Mouse (Mus musculus) heart, embryonic 13.5 days (tissue): Measurements from ENCODE around the gene Ercc6. TPM values are rescaled to one million over a fixed set of nuclear protein-coding genes. Genes with fewer than 3 reads are reported as not detected.

Experiments used
- ATAC-seq: fragments of 200-750 bp; cut with Nextera tagmentation; 2 replicates; pipeline ENCODE4 v1.8.0; 2017; ENCODE audit warnings: moderate TSS enrichment; ENCODE audit not compliant: insufficient number of reproducible peaks, low FRiP score, low TSS enrichment; ENCODE audit errors: extremely low read depth
- H3K27ac ChIP-seq: fragments of 300-500 bp; sonication (generic); replicated peaks from 2 replicates; pipeline ENCODE4 v1.5.1; 2015; ENCODE audit warnings: moderate library complexity, mild to moderate bottlenecking, inconsistent platforms
- H3K27me3 ChIP-seq: fragments of 300-500 bp; sonication (generic); replicated peaks from 2 replicates; pipeline ENCODE4 v1.6.1; 2015; ENCODE audit warnings: mild to moderate bottlenecking, inconsistent platforms
- H3K36me3 ChIP-seq: fragments of 300-500 bp; sonication (generic); 2 replicates; pipeline ENCODE4 v1.6.1; 2015; ENCODE audit warnings: mild to moderate bottlenecking, inconsistent platforms
- H3K4me1 ChIP-seq: fragments of 300-500 bp; sonication (generic); 2 replicates; pipeline ENCODE4 v1.6.1; 2015; ENCODE audit warnings: inconsistent platforms
- H3K4me2 ChIP-seq: fragments of 300-500 bp; sonication (generic); 2 replicates; pipeline ENCODE4 v1.6.1; 2015; ENCODE audit warnings: inconsistent platforms, mild to moderate bottlenecking, moderate library complexity
- H3K4me3 ChIP-seq: fragments of 300-500 bp; sonication (generic); 2 replicates; pipeline ENCODE4 v1.5.1; 2015; ENCODE audit warnings: moderate library complexity, mild to moderate bottlenecking, inconsistent platforms
- H3K9ac ChIP-seq: fragments of 300-500 bp; sonication (generic); 2 replicates; pipeline ENCODE4 v1.6.1; 2015; ENCODE audit warnings: inconsistent platforms, mild to moderate bottlenecking, moderate library complexity
- H3K9me3 ChIP-seq: fragments of 300-500 bp; sonication (generic); 2 replicates; pipeline ENCODE4 v1.6.1; 2016; ENCODE audit warnings: inconsistent platforms
- WGBS: fragments of 180-500 bp; shearing (Covaris S2); methylation state at CpG from one replicate; pipeline ENCODE4 v1.1.7; 2015; ENCODE audit warnings: mixed read lengths; 5-methylcytosine and 5-hydroxymethylcytosine counted together
- polyA plus RNA-seq: library from polyadenylated mRNA; unstranded; fragments of >200 nt; fragmentation: Nextera tagmentation; extraction: Ambion mirVana; gene quantifications from 2 replicates; pipeline ENCODE4 v1.2.1, GENCODE M21; 2015

The Ercc6 gene
- polyA plus RNA-seq, 1 experiment from 2014 or later: 10.6 TPM

- no peak for ATAC-seq
- Histone ChIP-seq H3K4me3 (no peak overlapping the region), H3K27ac (no peak overlapping the region), H3K4me1 (peaks cover 5% of the 10 kb centered on the region; the same call in 1 of the 2 replicates), H3K27me3 (peaks cover 3% of the 10 kb centered on the region; the same call in 1 of the 2 replicates), H3K9ac (no peak overlapping the region), H3K9me3 (no peaks in the 10 kb centered on the region), H3K36me3 (no peaks in the 10 kb centered on the region), H3K4me2 (no peak overlapping the region)
- WGBS: 68% methylated on average over 3 of the region's 3 CpGs
Measured at GRCm38 (mm10) chr14:32624245-32624644, 110.9 kb downstream of the Ercc6 start.

GRCm38 (mm10) chr14:32624811-32625210, 111.5 kb downstream of the Ercc6 start:
- 76% methylated on average over 7 of the region's 7 CpGs for WGBS
- H3K9me3 ChIP-seq: no peaks in the 10 kb centered on the region
- H3K9ac ChIP-seq: no peak overlapping the region
- no peak for ATAC-seq
- H3K36me3 ChIP-seq: no peaks in the 10 kb centered on the region
- no peak overlapping the region for H3K4me3 ChIP-seq
- no peak overlapping the region for H3K27ac ChIP-seq
- peaks cover 5% of the 10 kb centered on the region; the same call in 1 of the 2 replicates for H3K4me1 ChIP-seq
- no peak overlapping the region for H3K4me2 ChIP-seq
- peaks cover 3% of the 10 kb centered on the region; the same call in 1 of the 2 replicates for H3K27me3 ChIP-seq

DNA sequence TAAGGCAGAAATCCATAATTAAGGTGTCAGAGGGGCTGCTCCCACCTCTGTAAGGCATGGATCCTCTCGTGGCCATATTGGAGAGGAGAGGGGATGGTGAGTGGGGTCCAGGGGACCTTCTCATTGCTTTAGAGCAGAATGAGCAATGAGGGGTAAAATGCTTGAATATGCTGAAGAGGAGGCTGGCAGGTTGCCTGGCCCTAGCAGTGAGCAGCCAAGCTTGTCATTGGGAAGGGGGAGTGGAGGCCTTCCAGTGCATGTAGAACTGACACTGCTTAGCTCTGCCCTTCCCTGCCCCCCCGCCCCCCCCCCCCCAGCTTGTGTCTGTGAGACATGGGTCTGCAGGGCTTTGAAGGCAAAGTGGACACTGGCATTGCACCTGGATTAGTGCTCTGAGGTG, 114.0 kb downstream of the Ercc6 start:
- Histone ChIP-seq H3K4me3 (no peak overlapping the region), H3K4me1 (peaks cover 5% of the 10 kb centered on the region; the same call in 1 of the 2 replicates), H3K27me3 (peaks cover 10% of the 10 kb centered on the region; the same call in 1 of the 2 replicates), H3K9ac (no peak overlapping the region), H3K27ac (no peak overlapping the region), H3K4me2 (no peak overlapping the region), H3K9me3 (no peaks in the 10 kb centered on the region), H3K36me3 (no peaks in the 10 kb centered on the region)
- 33% methylated on average over 2 of the region's 2 CpGs for WGBS
- no peak for ATAC-seq

DNA sequence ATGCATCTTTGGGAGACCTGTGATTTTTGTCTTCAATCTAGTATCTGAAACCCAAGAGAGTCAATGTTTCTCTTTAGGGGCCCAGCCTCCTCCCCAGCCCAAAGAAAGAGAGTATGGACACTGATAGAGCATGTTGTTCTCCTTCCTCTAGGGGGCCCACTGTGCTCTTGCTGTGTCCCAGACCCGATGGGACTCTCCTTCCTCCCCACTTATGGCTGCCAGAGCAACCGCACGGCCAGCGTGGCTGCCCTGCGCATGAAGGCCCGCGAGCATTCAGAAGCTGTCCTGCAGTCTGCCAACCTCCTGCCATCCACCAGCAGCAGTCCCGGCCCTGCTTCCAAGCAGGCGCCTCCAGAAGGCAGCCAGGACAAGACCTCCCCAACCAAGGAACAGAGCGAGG, 115.3 kb downstream of the Ercc6 start:
- 24% methylated on average over 10 of the region's 10 CpGs for WGBS

More for the DNA sequence above, 115.3 kb downstream of the Ercc6 start:
- peaks cover 5% of the 10 kb centered on the region; the same call in 1 of the 2 replicates for H3K4me1 ChIP-seq
- H3K4me3 ChIP-seq: 0 out of 2 replicates have a peak overlapping the region, but pooled peaks have one; percentile 16
- ATAC-seq: no peak; the same call in 1 of the 2 replicates
- no peak overlapping the region for H3K27ac ChIP-seq
- H3K36me3 ChIP-seq: no peaks in the 10 kb centered on the region
- peaks cover 16% of the 10 kb centered on the region; the same call in 1 of the 2 replicates for H3K27me3 ChIP-seq
- no peaks in the 10 kb centered on the region for H3K9me3 ChIP-seq
- peak overlapping the region; percentile 60 for H3K4me2 ChIP-seq
- H3K9ac ChIP-seq: peak overlapping the region; percentile 47; the same call in 1 of the 2 replicates

Other genes with a start within 250 kb of the Ercc6 start
- gene Ogdhl, start 191.5 kb upstream of the Ercc6 start, polyA plus RNA-seq: 14.6 and 16.1 TPM in 2 replicates
- not detected in 2 replicates for gene 1700024G13Rik, start 125.1 kb upstream of the Ercc6 start, polyA plus RNA-seq
- 0.19 and 0.51 TPM in 2 replicates for gene Slc18a3, start 48.7 kb upstream of the Ercc6 start, polyA plus RNA-seq
- gene Chat, start 47.5 kb upstream of the Ercc6 start, polyA plus RNA-seq: 0.05 TPM in 1 of 2 replicates, not detected in the other
- 0.08 and 0.11 TPM in 2 replicates for gene Prrxl1, start 85.9 kb downstream of the Ercc6 start, polyA plus RNA-seq
- 8.5 and 10.6 TPM in 2 replicates for gene 3425401B19Rik, start 171.8 kb downstream of the Ercc6 start, polyA plus RNA-seq